Mouse (Mus musculus): ENCODE results near the gene Fam24a.

Fam24a gene

DNA sequence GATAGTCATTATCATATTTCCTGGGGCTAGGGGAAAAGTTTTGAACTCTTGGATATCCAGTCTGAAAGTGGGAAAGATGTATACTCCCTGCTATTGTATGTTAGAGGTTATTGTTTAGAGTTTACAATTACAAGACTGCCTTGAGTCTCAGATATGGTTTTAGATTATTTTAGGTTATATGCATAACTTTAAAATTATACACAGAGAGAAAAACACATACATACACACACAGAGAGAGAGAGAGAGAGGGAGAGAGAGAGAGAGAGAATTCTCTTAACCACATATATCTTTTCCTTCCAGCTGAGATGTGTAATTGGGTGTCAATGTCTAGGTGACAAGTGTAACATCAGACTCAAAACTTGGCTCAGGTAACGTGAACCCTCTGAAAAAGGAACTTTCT lies at the start of gene Fam24a:
Gene Fam24a (plus strand): TSS at position 301 of the 400 bp plus-strand sequence.
- WGBS: 55% methylated on average over 1 of the region's 1 CpGs

DNA sequence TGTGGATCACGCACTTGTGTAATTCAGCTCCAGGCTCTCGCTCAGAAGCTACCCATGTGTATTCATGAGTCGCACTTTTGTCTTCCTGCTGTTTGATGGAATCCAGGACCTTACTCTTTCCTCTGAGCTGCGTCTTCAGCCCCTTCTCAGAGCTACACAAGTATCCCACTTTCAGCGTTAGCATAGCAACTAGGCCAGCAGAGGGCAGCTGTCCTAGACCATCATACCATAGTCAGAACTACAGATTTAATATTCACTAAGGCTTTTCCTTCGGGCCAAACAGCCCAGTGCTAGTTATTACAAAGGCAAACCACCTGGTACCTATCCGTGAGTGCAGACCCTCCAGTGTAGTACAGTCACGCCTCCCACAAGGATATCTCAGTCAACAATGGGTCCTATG lies 36.5 kb upstream of the Fam24a start:
- WGBS: 73% methylated on average over 8 of the region's 8 CpGs

DNA sequence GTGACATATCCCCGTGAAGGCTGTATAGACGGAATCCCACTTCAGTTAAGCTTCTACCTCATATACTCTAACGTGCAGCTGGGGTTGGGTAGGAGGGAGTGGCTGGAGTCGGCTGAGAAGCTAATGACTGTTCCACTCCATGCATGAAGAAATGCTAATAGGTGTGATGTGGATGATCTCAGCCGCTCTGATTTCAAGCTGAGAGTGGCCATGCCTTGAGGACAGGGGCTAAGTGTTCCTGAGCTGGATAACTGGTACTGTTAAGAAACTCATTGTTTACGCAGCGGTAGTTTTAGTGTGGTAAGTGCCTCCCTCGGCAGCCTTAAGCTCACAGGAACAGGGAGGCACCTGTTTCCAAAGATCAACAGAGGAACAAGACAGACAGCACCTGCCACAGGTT lies 30.3 kb upstream of the Fam24a start:
- WGBS: 85% methylated on average over 8 of the region's 8 CpGs

DNA sequence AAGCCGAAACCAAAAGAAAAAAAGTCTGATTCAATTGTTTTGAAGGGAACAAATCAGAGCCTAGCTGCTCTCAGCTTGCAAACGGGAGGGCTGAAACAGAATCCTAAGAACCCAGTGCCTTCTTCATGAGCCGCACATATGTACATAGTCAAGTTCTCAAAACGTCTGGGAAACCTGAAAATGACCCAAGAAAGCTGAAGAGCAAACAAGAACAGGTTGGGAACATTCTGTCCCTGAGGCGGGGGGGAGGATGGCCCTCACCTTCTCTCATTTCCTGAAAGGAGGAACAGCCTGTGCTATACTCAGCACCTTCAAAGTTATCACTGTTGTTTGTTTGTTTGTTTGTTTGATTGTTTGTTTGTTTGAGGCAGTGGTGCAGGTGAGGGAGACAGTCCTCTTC lies 26.9 kb upstream of the Fam24a start:
- 77% methylated on average over 5 of the region's 5 CpGs for WGBS

DNA sequence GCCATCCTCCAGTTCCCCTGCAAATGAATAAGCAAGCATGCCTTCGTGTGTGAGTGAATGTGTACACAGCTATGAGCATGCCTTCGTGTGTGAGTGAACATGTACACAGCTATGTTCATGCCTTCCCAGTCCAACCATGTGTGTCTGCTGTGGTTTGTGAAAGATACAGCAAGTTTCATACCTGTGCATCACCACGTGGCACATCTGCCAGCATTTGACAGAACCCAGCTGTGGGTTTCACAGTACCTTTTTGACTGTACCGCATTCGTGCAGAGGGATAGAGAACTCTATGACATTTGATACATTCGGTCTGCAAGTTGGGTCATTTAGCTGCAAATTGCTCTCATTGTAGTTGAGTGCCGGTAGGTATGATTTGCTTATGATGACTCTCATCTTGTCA lies 19.2 kb upstream of the Fam24a start:
- WGBS: 91% methylated on average over 7 of the region's 7 CpGs

DNA sequence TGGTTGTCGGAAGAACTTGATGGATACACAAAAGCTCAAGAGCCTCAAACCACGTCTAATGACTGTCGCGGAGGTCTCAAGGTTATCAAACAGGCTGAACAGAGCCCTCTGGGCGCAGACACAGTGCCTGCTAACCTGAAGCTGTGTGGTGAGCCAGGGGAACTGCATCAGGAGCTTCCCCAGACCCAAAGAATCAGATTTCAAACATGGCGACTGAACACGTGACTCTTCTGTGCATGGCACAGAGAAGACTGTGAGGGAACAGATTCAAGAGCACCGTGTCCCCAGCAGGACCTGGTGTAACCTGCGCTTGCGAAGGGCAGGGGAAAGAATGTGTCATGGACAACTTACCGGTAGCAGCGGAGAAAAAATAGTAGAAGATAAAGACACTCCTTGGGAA lies 16.1 kb upstream of the Fam24a start:
- WGBS: 77% methylated on average over 12 of the region's 12 CpGs

DNA sequence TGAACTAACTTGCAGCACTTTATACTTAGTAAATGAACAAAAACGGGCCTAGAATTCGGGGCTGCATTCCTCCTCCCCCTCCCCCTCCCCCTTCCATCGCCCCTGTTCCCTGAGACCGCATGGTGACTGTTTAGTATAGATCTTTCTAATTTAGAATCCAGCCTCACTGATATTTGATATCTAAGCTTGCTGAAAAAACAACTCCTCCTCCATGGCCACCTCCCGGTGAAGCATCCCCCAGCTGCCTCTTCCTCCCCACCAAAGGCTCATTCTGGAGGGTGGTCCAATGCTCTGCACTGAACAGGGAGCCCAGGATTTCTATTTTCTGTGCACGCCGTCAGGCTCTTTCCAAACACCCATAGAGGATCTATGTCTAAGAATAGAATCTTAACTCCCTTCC lies 15.3 kb upstream of the Fam24a start:
- 58% methylated on average over 7 of the region's 7 CpGs for WGBS

DNA sequence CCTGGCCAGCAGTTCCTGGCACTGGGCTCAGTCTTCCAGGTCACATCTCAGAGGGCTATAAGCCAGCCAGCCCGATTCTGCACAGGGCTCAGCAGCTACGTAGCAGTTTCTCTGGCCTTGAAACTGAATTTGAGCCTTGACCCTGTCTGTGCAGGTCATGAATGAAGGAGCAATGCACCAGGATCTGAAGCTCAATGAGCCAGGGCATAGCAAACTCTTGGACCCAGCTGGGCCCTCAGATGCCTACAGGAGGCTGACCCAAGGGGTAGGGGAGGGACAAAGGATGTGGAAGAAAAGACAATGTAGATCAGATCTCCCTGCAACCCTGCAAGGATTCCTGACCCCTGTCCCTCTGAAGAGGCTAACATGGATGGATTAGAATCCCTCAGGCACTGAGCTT lies 11.5 kb upstream of the Fam24a start, which contains the start of gene Cuzd1:
Gene Cuzd1 (minus strand): TSS at position 101 of the 400 bp plus-strand sequence.
- 80% methylated on average over 2 of the region's 2 CpGs for WGBS

DNA sequence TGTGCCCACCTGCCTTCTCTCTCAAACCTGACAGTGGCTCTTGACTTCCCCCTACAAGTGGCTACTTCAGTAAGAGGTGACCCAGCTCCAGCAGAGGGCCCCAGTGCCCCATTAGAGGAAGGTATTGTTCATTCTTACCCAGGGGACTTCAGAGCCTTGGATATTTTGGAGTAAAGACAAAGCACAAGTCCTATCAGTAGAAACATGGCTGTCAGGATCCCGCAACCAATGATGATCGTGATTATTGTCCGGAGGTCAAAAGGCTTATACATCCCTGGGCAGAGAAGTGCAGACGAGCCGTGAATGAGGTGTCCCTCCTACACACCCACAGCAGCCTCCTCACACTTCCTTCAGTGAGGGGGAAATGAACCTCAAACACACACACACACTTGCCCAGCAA lies 6.6 kb upstream of the Fam24a start:
- WGBS: 90% methylated on average over 5 of the region's 5 CpGs

DNA sequence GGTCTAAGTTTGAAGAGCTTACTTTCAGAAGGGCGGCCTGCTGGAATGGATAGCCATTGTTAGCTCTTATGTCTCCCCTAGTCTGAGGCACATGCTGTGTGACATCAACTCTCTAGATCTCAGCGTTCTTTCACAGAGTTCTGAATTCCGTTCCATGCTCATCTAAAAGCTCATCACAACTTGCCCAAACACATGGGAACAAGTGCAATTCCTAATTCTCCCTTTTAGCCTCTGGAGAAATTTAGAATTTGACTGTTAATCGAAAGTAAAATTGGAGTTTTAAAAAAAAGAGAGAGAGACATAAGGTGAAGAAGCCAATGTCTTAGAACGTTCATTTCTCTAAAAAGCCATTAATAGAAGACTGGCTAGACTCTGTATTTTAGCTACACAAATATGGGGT lies 4.2 kb upstream of the Fam24a start, which contains the start of gene Fam24b:
Gene Fam24b (minus strand): TSS at position 101 of the 400 bp plus-strand sequence.
- 97% methylated on average over 5 of the region's 5 CpGs for whole genome bisulfite sequencing

DNA sequence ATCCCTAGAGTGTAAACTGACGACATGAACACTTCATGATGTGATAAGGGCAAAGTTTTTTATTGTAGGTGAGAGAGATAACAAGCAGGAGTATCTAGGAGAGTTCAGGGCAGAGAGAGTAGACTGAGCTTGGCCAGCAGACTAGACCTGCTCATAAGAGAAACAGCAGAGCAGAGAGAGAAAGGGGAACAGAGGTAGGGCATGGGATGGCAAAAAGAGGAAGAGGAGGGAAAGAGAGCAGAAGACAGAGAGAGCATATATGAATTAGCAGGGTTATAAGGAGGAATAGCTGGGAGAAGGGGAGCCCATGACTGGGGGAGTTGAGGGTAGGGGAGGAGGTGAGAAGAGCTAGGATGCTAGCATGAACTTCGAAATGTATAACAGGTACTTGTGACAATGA lies 2.0 kb upstream of the Fam24a start:
- WGBS: 74% methylated on average over 2 of the region's 2 CpGs

DNA sequence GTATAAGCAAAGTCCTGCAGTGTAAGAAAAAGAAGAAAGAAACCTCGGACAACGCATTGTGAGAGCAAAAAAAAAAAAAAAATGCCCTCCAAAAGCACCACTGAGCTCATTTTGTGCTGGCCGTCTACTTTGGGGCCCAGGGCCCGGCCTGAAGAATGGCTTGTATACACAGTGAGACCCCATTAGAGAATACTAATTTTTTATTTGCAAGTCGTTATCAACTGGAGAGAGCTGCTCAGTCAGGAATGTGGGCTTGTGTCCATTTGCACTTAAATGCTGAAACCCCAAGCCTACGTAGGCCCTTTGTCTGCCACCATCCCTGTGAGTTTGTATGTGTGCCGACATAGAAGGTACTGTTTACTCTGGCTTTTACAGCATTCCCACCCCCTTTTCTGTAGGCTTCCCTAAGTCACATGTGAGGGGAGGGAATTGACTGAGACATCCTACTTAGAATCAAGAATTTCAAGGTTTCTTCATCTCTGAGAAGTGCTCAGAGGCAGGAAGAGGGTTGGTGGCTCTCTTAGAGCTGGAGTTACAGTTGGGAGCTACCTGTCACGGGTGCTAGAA lies 3.9 kb downstream of the Fam24a start:
- 54% methylated on average over 8 of the region's 8 CpGs for WGBS

DNA sequence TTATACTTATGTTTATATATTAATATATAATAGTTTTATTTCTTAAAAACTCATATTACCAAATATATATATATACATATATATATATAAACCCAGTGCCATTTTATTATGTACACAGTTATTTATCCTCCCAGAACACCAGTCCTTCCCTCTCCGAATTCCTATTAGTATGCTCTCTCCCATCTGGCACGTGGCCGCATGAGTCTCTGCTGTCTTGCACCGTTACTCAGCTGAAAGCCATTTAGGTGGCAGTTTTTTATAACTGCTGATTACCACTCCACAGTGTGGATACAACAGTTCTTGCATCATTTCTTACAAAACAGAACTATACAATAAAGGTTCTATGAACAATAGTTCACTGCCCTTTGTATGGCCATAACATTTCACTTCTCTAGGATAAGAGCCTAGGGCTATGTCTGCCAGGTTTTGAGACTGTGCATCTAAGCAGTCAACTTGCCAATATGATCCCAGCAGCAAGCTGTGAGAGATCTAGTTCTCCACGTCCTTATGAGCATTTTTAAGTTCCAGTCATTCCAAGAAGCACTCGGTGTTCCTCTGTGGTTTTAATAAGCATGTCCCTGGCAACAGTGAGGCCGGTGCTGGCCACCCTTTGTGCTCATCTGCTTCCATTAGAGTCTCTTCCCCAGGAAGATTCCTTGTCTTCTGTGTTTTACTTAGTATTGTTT lies 12.3 kb downstream of the Fam24a start:
- 49% methylated on average over 7 of the region's 7 CpGs for WGBS

DNA sequence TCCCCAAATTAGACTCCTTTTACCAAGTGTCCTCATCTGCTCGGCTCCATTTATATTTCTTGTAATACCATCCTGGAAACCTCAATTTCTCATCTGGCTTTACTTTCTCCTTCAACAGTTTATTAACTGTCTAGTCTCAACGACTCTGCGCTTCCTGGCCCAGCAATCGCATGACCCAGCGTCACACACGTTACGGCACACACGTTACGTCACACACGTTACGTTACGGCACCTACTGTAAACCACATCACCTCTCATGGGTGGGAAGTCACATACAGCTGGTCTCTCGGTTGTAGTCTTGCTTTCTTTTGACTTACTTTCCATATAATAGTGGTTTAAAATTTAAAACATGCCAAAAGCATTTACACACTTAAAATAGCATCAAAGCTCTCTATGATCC lies 22.4 kb downstream of the Fam24a start:
- WGBS: 94% methylated on average over 13 of the region's 13 CpGs

DNA sequence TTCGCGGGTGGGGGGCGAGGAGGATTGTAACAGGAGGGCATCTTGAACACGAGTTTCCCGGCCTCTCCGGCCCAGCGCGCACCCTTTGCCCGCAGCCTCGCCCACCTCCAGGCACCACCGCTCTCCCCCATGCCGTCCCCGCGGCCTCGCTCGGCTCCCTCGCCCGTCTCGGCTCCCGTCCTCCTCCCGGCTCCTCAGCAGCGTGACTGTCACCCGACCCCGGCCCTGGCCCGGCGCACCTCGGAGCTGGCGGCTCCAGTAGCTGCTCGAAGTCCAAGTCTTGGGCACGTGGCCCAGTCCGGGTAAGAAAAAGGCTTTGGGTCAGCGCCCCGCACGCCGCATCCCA lies 28.6 kb downstream of the Fam24a start:
- WGBS: under 1% methylated on average over 35 of the region's 35 CpGs

DNA sequence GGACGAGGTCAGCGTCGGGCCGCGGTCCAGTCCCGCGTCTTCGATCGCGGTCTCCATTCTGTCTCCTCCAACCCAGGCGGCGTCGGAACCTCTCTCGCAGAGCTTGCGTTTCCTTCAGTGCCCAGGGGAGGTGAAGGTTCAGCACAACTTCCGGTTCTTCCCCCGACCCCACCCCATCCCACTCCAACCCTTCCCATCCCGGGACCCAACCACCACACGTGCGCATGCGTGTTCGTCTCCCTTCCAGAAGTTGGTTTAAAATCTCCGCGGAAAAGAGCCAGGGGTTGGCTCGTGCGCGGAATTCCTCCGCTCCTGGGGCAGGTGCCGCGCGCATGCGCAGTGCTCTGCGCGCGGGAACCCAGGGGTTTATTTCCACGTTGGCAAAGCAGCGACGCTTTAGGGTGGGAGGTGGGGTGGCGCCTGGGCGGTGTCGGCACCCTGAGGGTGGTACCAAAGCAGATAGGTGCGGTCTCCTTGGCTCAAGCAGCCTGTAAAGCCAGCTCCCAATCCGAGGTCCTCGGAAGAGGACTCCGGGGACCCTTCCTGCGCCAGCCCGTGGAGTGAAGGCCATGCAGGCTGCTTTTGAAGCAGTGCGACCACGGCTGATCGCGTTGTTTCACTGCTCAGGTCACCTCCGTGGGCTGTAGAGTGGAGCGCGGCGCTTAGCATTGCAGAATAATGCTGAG lies 29.1 kb downstream of the Fam24a start, which contains the start of gene 2310057M21Rik:
Gene 2310057M21Rik (minus strand): TSS at position 145 of the 686 bp plus-strand sequence.
- WGBS: under 1% methylated on average over 55 of the region's 55 CpGs

DNA sequence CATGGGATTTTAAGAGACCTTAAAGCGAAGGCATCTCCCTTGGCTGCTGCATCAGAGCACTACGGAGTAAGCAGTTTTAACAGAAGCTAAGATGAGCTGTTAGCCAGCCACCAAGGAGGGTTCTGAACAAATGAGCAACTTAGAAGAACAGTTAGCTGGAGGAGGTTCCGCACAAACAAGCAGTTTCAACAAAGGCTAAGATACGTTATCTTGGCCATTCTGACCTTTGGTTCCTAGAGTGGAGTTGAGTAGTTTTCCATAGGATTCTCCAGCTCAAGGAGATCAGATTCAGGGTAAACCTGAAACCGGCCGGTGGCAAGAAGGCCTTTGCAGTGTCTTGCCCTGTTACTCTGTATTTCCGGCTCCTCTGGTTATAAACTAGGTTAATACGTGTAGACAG lies 30.5 kb downstream of the Fam24a start:
- 96% methylated on average over 8 of the region's 8 CpGs for WGBS

DNA sequence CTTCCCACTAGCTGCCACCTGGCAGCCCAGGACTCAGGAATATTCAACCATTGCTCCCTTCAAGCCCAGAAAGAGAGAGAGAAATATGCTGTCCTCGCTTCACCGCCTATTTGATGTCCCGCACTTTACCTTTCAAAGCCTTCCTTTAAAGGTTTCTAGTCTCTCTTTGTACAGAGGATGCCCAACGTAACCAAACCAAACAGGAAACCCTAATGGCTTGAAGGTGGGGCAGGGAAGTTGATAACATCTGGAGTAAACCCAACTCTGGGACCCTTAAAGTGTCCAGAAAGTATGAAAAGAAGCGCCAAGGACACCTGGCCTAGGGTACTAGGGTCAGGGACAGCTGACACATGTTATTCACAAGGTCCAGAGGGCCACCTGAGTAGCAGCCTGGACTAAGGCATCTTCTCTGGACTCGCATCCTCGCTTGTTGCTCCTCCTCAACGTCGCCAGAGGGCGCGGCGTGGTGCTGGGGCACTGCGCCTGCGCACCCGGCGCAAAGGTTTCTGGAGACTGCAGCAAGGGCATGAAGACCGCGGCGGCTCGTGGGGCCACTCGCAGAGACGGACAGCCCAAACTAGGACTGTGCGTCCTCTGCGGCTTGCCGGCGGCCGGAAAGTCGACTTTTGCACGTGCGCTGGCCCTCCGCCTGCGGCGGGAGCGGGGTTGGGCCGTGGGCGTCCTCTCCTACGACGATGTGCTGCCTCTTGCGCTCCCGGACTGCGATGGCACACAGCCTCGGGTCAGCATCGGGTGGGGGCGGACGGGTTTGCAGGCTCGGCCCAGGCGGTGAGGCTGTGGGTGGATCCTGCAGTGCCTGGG lies 37.2 kb downstream of the Fam24a start, which contains the start of gene Pstk:
Gene Pstk (plus strand): TSS at position 494 of the 822 bp plus-strand sequence.
- WGBS: 6% methylated on average over 47 of the region's 47 CpGs

DNA sequence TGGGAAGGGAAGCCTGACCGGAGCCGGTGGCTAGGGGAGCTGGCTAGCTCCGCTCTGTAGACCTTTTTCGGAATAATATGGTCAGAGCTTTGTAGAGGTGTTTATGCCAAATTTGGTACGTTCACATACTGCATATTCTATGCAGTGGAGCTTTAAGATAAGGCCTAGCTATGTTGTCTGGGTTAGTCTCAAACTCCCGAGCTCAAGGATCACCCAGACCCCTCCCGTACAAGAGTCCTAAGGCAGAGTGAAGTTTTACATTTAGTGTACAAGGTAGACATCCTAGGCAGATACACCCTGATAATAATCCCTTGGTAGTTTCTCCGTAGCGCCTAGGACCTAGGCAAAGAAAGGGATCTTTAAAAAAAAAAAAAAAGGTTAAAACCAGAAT lies 37.8 kb downstream of the Fam24a start:
- WGBS: 5% methylated on average over 9 of the region's 9 CpGs

DNA sequence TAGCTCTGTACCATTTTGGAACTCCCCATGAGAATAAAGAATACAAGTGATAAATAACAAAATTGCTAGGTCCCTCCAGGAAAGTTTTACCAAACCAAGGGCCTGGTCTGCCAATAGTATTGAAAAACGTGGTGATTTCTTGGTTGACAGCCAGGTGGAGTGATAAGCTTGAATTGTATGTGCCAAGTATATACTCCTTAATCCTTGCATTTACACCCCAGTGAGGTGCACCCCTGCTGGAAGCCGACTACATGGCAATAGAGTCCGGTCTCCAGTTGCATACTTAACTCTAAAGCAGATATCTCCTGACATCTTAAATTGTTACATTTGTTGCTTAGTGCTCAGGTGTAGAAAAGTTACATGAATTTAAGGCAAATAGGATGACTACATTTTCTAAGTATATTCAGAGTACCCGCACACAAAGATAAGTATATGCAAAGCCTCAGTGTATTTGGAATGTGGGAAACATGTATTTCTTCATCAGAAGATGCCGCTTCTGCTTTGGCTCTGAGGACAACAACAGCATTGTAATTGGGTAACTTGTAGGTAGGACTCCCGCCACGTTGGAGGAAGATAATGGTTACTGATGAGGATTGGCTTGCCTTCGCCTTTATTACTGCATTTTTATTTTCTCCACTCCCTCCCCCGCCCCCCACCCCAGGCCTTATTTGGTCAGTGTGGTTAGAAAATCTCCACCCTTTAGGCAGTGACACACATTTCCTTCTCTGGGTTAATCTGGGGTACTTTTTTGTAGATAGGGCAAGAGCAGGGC lies 38.4 kb downstream of the Fam24a start:
- 62% methylated on average over 9 of the region's 9 CpGs for WGBS

Data from cerebral cortex, adult 2 months (tissue).